Mouse (Mus musculus): Measurements from ENCODE around the gene Eras.

Eras gene

GRCm38 (mm10) chrX:7928270-7928790 lies at the start of gene Eras:
TSS of gene Eras (minus strand) at chrX:7928607.
- WGBS: 31% methylated on average over 19 of the region's 19 CpGs

- WGBS: 94% methylated on average over 11 of the region's 11 CpGs
Measured at GRCm38 (mm10) chrX:7977892-7978291, 49.5 kb upstream of the Eras start, which contains the start of gene Gata1. TSS of gene Gata1 (minus strand) at chrX:7978071.

GRCm38 (mm10) chrX:7971292-7971691 lies 42.9 kb upstream of the Eras start:
- 60% methylated on average over 2 of the region's 4 CpGs for WGBS

GRCm38 (mm10) chrX:7968899-7969298 lies 40.5 kb upstream of the Eras start:
- 91% methylated on average over 3 of the region's 3 CpGs for WGBS

GRCm38 (mm10) chrX:7968226-7968625 lies 39.8 kb upstream of the Eras start:
- WGBS: 93% methylated on average over 8 of the region's 8 CpGs

GRCm38 (mm10) chrX:7967596-7968201 lies 39.3 kb upstream of the Eras start:
- 94% methylated on average over 6 of the region's 9 CpGs for WGBS

GRCm38 (mm10) chrX:7966161-7966560 lies 37.8 kb upstream of the Eras start:
- 82% methylated on average over 4 of the region's 4 CpGs for WGBS

- WGBS: 71% methylated on average over 7 of the region's 7 CpGs
Measured at GRCm38 (mm10) chrX:7963829-7964626, 35.6 kb upstream of the Eras start.

- 93% methylated on average over 9 of the region's 9 CpGs for WGBS
Measured at GRCm38 (mm10) chrX:7958868-7959267, 30.5 kb upstream of the Eras start.

- WGBS: 95% methylated on average over 7 of the region's 7 CpGs
Measured at GRCm38 (mm10) chrX:7950091-7950490, 21.7 kb upstream of the Eras start.

- 7% methylated on average over 38 of the region's 38 CpGs for WGBS
Measured at GRCm38 (mm10) chrX:7947900-7948492, 19.6 kb upstream of the Eras start.

- WGBS: 2% methylated on average over 34 of the region's 37 CpGs
Measured at GRCm38 (mm10) chrX:7947108-7947899, 18.9 kb upstream of the Eras start, which contains the start of gene Hdac6. TSS of gene Hdac6 (minus strand) at chrX:7947889.

GRCm38 (mm10) chrX:7945618-7946017 lies 17.2 kb upstream of the Eras start:
- 85% methylated on average over 8 of the region's 8 CpGs for WGBS

GRCm38 (mm10) chrX:7937667-7938066 lies 9.3 kb upstream of the Eras start:
- WGBS: 96% methylated on average over 6 of the region's 6 CpGs

- 74% methylated on average over 11 of the region's 11 CpGs for WGBS
Measured at GRCm38 (mm10) chrX:7936874-7937273, 8.5 kb upstream of the Eras start.

- WGBS: 51% methylated on average over 10 of the region's 10 CpGs
Measured at GRCm38 (mm10) chrX:7927116-7927515, 1.3 kb downstream of the Eras start.

- WGBS: 90% methylated on average over 6 of the region's 6 CpGs
Measured at GRCm38 (mm10) chrX:7926266-7926665, 2.1 kb downstream of the Eras start.

- 10% methylated on average over 44 of the region's 48 CpGs for WGBS
Measured at GRCm38 (mm10) chrX:7922032-7922431, 6.4 kb downstream of the Eras start.

GRCm38 (mm10) chrX:7919601-7920383 lies 8.6 kb downstream of the Eras start, which contains the start of gene Pcsk1n:
TSS of gene Pcsk1n (plus strand) at chrX:7919822.
- 8% methylated on average over 39 of the region's 40 CpGs for WGBS

GRCm38 (mm10) chrX:7917960-7918359 lies 10.4 kb downstream of the Eras start:
- 78% methylated on average over 6 of the region's 6 CpGs for WGBS

GRCm38 (mm10) chrX:7915669-7916068 lies 12.7 kb downstream of the Eras start:
- 17% methylated on average over 3 of the region's 3 CpGs for WGBS

All from cerebral cortex, adult 2 months (tissue).